Mouse (Mus musculus) midbrain, embryonic 12.5 days (tissue): ENCODE results near the gene Xpot. TPM values are rescaled to one million over a fixed set of nuclear protein-coding genes. Genes with fewer than 3 reads are reported as not detected.

Source experiments
- ATAC-seq: fragments of 200-750 bp; cut with Nextera tagmentation; 2 replicates; pipeline ENCODE4 v1.8.0; 2017; ENCODE audit warnings: low read depth, moderate TSS enrichment, moderate library complexity; ENCODE audit not compliant: low FRiP score
- H3K27ac ChIP-seq: fragments of 300-500 bp; sonication (generic); replicated peaks from 2 replicates; pipeline ENCODE4 v1.5.1; 2016; ENCODE audit warnings: mild to moderate bottlenecking
- H3K27me3 ChIP-seq: fragments of 300-500 bp; sonication (generic); 2 replicates; pipeline ENCODE4 v1.6.1; 2016; ENCODE audit warnings: mild to moderate bottlenecking
- H3K36me3 ChIP-seq: fragments of 300-500 bp; sonication (generic); 2 replicates; pipeline ENCODE4 v1.6.1; 2016
- H3K4me1 ChIP-seq: fragments of 300-500 bp; sonication (generic); 2 replicates; pipeline ENCODE4 v1.6.1; 2016
- H3K4me2 ChIP-seq: fragments of 300-500 bp; sonication (generic); replicated peaks from 2 replicates; pipeline ENCODE4 v1.6.1; 2016; ENCODE audit warnings: mild to moderate bottlenecking, moderate library complexity
- H3K4me3 ChIP-seq: fragments of 300-500 bp; sonication (generic); 2 replicates; pipeline ENCODE4 v1.5.1; 2016; ENCODE audit warnings: mild to moderate bottlenecking
- H3K9ac ChIP-seq: fragments of 300-500 bp; sonication (generic); replicated peaks from 2 replicates; pipeline ENCODE4 v1.6.1; 2016; ENCODE audit warnings: mild to moderate bottlenecking, moderate library complexity
- H3K9me3 ChIP-seq: fragments of 300-500 bp; sonication (generic); 2 replicates; pipeline ENCODE4 v1.6.1; 2016; ENCODE audit warnings: mild to moderate bottlenecking
- WGBS: fragments of 180-500 bp; shearing (Covaris S2); methylation state at CpG from one replicate; pipeline ENCODE4 v1.1.7; 2016; 5-methylcytosine and 5-hydroxymethylcytosine counted together
- polyA plus RNA-seq: library from polyadenylated mRNA; unstranded; fragments of >200 nt; fragmentation: Nextera tagmentation; extraction: Ambion mirVana; gene quantifications from 2 replicates; pipeline ENCODE4 v1.2.1, GENCODE M21; 2016

Gene Xpot
- polyA plus RNA-seq, 1 experiment from 2014 or later: 52.3 TPM

DNA sequence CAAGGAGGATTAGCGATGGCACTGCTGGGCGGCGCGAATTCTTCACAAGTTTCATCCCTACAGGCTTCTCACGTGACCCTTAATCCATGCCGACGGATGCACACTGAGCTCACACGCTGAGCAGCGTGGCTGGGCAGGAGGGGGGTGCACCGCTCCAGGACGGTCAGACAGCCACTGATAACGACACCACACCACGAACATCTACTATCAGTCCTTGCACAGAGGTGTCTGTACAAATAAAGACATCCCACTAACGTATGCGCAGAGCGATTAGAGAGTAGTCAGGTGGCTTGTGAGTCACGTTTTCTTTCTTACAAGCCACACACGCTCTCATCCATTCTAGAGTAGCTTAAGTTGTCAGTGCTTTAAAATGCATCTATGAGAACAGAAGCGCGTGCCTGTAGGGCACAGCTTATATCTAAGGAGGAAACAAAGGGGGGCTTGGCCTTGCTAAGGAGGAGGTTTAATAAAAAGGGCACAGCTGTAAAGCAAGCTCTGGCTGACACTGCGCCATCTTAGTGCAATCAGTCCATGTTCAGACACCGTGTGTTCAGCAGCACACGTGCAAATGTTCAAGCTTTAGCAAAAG is 57.0 kb downstream of the Xpot start:
- Histone ChIP-seq H3K36me3 (peaks cover 46% of the 10 kb centered on the region), H3K9me3 (no peaks in the 10 kb centered on the region), H3K4me2 (peak overlapping the region; percentile 54), H3K9ac (peak overlapping the region; percentile 34), H3K27me3 (no peaks in the 10 kb centered on the region), H3K4me3 (peak overlapping the region; percentile 29), H3K27ac (peak overlapping the region; percentile 70), H3K4me1 (peaks cover 19% of the 10 kb centered on the region)
- 3% methylated on average over 23 of the region's 23 CpGs for WGBS
- peak; percentile 95 for ATAC-seq

DNA sequence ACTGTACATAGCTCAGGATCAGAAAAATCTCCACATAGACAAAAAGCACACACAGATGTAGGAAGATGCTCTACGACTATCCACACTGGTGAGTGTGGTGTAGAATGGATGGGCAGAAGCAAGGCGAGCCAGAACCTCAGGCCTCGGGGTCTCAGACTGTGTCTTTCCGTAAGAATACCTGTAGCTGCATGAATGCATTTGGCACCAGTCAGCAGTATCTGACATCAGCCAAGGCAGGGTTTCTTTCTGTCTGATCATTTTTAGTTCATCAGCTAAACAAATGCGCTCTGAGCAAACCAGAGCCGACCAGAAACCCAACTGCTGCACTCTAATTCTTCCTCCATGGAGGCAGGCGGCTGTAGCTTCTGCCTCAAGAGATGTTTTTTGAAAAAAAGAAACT is 57.6 kb downstream of the Xpot start:
- 31% methylated on average over 7 of the region's 7 CpGs for WGBS
- ATAC-seq: peak; percentile 51
- H3K36me3 ChIP-seq: peaks cover 51% of the 10 kb centered on the region
- H3K27ac ChIP-seq: peak overlapping the region; percentile 70
- no peaks in the 10 kb centered on the region for H3K27me3 ChIP-seq
- no peaks in the 10 kb centered on the region for H3K9me3 ChIP-seq
- H3K4me1 ChIP-seq: peaks cover 19% of the 10 kb centered on the region
- H3K4me2 ChIP-seq: peak overlapping the region; percentile 54
- H3K4me3 ChIP-seq: peak overlapping the region; percentile 29; the same call in 1 of the 2 replicates
- H3K9ac ChIP-seq: no peak overlapping the region

- Histone ChIP-seq H3K4me1 (peaks cover 19% of the 10 kb centered on the region), H3K9ac (no peak overlapping the region), H3K9me3 (no peaks in the 10 kb centered on the region), H3K27ac (no peak overlapping the region), H3K27me3 (no peaks in the 10 kb centered on the region), H3K4me3 (no peak overlapping the region), H3K4me2 (no peak overlapping the region), H3K36me3 (peaks cover 53% of the 10 kb centered on the region)
- ATAC-seq: no peak
- 94% methylated on average over 10 of the region's 10 CpGs for WGBS
Measured at GRCm38 (mm10) chr10:121568026-121568425, 58.1 kb downstream of the Xpot start.

- no peak overlapping the region for H3K4me3 ChIP-seq
- H3K27me3 ChIP-seq: no peaks in the 10 kb centered on the region
- H3K36me3 ChIP-seq: peaks cover 53% of the 10 kb centered on the region
- H3K9ac ChIP-seq: no peak overlapping the region
- no peaks in the 10 kb centered on the region for H3K9me3 ChIP-seq
- H3K4me1 ChIP-seq: peaks cover 12% of the 10 kb centered on the region
- H3K27ac ChIP-seq: no peak overlapping the region
- 96% methylated on average over 8 of the region's 8 CpGs for WGBS
- no peak for ATAC-seq
- H3K4me2 ChIP-seq: no peak overlapping the region
Measured at GRCm38 (mm10) chr10:121564447-121564846, 61.7 kb downstream of the Xpot start.

- Histone ChIP-seq H3K36me3 (peaks cover 76% of the 10 kb centered on the region), H3K27me3 (no peaks in the 10 kb centered on the region), H3K9ac (no peak overlapping the region), H3K4me3 (no peak overlapping the region), H3K4me2 (no peak overlapping the region), H3K27ac (no peak overlapping the region), H3K9me3 (no peaks in the 10 kb centered on the region), H3K4me1 (no peaks in the 10 kb centered on the region)
- 78% methylated on average over 2 of the region's 2 CpGs for WGBS
- no peak for ATAC-seq
Measured at GRCm38 (mm10) chr10:121558231-121558630, 67.9 kb downstream of the Xpot start.

- Histone ChIP-seq H3K9me3 (no peaks in the 10 kb centered on the region), H3K9ac (no peak overlapping the region), H3K27me3 (no peaks in the 10 kb centered on the region), H3K4me2 (no peak overlapping the region), H3K27ac (no peak overlapping the region), H3K4me3 (no peak overlapping the region), H3K4me1 (no peaks in the 10 kb centered on the region), H3K36me3 (peaks cover 83% of the 10 kb centered on the region)
- no peak for ATAC-seq
- 77% methylated on average over 6 of the region's 6 CpGs for WGBS
Measured at GRCm38 (mm10) chr10:121556263-121556662, 69.9 kb downstream of the Xpot start.

DNA sequence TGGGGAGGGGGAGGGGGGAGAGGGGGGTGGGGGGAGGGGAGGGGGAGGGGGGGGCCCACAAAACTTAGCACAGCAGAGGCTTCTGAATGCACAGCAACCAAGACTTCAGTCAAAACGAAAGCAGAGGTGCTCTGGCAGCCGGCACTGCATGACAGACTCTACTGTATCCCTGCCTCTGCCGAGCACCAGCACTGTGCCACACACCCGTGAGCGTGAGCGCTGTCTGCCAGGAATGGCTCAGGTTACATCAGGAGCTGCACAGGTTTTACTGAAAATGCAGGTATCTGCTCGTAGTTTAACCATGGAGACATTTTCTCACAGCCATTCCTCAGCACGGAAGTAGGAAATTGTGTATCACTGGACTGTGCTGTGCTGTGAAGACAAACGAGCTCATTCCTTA is 75.8 kb downstream of the Xpot start:
- no peaks in the 10 kb centered on the region for H3K9me3 ChIP-seq
- no peak overlapping the region for H3K27ac ChIP-seq
- no peak overlapping the region for H3K4me2 ChIP-seq
- no peaks in the 10 kb centered on the region for H3K4me1 ChIP-seq
- H3K27me3 ChIP-seq: no peaks in the 10 kb centered on the region
- 91% methylated on average over 9 of the region's 9 CpGs for WGBS
- H3K36me3 ChIP-seq: peaks cover 94% of the 10 kb centered on the region
- no peak for ATAC-seq
- no peak overlapping the region for H3K4me3 ChIP-seq
- no peak overlapping the region for H3K9ac ChIP-seq

- H3K9me3 ChIP-seq: no peaks in the 10 kb centered on the region
- no peaks in the 10 kb centered on the region for H3K27me3 ChIP-seq
- H3K4me2 ChIP-seq: no peak overlapping the region
- no peak for ATAC-seq
- peaks cover 91% of the 10 kb centered on the region for H3K36me3 ChIP-seq
- no peak overlapping the region for H3K27ac ChIP-seq
- H3K9ac ChIP-seq: no peak overlapping the region
- H3K4me1 ChIP-seq: no peaks in the 10 kb centered on the region
- 88% methylated on average over 5 of the region's 5 CpGs for WGBS
- no peak overlapping the region for H3K4me3 ChIP-seq
Measured at GRCm38 (mm10) chr10:121549670-121550069, 76.5 kb downstream of the Xpot start.

DNA sequence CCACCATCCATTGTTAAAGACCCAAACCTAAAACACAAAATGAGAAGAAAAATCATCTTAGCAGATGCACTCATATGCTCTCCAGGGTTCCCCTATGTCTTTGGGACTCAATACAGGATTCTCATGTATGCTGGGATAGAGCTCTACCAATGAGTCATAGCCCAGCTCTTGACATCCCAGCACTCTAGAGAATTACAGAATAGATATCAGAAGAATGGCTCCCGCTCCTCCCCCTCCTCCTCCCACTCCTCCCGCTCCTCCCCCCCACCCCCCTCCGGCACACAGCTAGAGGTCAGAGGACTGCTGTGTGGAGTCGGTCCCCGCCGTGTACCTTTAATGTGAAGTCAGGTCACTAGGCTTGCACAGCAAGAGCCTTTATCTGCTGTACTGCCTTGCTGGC is 79.0 kb downstream of the Xpot start:
- Histone ChIP-seq H3K4me3 (no peak overlapping the region), H3K27ac (no peak overlapping the region), H3K4me1 (no peaks in the 10 kb centered on the region), H3K9ac (no peak overlapping the region), H3K9me3 (no peaks in the 10 kb centered on the region), H3K27me3 (no peaks in the 10 kb centered on the region), H3K4me2 (no peak overlapping the region), H3K36me3 (peaks cover 68% of the 10 kb centered on the region)
- no peak for ATAC-seq
- 68% methylated on average over 6 of the region's 6 CpGs for WGBS

GRCm38 (mm10) chr10:121543577-121543976 is 82.6 kb downstream of the Xpot start:
- no peak overlapping the region for H3K4me3 ChIP-seq
- H3K4me2 ChIP-seq: no peak overlapping the region
- H3K9ac ChIP-seq: no peak overlapping the region
- no peaks in the 10 kb centered on the region for H3K4me1 ChIP-seq
- no peaks in the 10 kb centered on the region for H3K27me3 ChIP-seq
- ATAC-seq: no peak
- peaks cover 32% of the 10 kb centered on the region for H3K36me3 ChIP-seq
- no peaks in the 10 kb centered on the region for H3K9me3 ChIP-seq
- no peak overlapping the region for H3K27ac ChIP-seq
- WGBS: 95% methylated on average over 6 of the region's 6 CpGs

DNA sequence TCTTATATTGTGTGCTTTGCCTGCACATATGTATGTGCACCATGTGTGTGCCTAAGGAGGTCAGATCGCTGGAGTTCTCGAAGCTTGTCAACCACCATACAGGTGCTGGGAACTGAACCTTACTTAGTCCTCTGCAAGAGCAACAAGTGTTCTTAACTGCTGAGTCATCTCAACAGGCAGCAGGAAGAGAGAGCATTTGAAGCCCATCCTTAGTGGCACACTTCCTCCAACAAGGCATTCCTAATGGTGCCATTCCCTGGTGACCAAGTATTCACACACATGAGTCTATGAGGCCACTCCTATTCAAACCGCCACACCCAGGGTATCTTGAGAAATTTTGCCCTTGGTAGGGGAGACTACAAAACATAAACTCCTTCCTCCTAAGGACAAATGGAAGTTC is 84.0 kb downstream of the Xpot start:
- no peak for ATAC-seq
- no peaks in the 10 kb centered on the region for H3K9me3 ChIP-seq
- H3K27me3 ChIP-seq: no peaks in the 10 kb centered on the region
- no peak overlapping the region for H3K9ac ChIP-seq
- H3K4me1 ChIP-seq: no peaks in the 10 kb centered on the region
- no peak overlapping the region for H3K4me2 ChIP-seq
- H3K27ac ChIP-seq: no peak overlapping the region
- WGBS: 95% methylated on average over 3 of the region's 3 CpGs
- H3K4me3 ChIP-seq: no peak overlapping the region
- H3K36me3 ChIP-seq: peaks cover 20% of the 10 kb centered on the region
